Mouse (Mus musculus): ENCODE measurements around the gene Ggt6. TPM values are rescaled to one million over a fixed set of nuclear protein-coding genes. Genes with fewer than 3 reads are reported as not detected.
"Not testable (repeated sequence)": the region's sequence is repeated elsewhere in the genome, so short reads cannot be mapped to it uniquely, and the experiment has no call there.

The Ggt6 gene
- total RNA-seq, 2 experiments from 2014 or later = 0.79 to 5.3 TPM

GRCm38 (mm10) chr11:72411093-72411921, 24.0 kb upstream of the Ggt6 start, which contains the start of gene Smtnl2:
Gene Smtnl2, minus strand, starts transcription at chr11:72411713.
- DNase-seq = peak; percentile 92 to 95

GRCm38 (mm10) chr11:72411945-72412344, 23.4 kb upstream of the Ggt6 start:
- DNase-seq = no peak

DNA sequence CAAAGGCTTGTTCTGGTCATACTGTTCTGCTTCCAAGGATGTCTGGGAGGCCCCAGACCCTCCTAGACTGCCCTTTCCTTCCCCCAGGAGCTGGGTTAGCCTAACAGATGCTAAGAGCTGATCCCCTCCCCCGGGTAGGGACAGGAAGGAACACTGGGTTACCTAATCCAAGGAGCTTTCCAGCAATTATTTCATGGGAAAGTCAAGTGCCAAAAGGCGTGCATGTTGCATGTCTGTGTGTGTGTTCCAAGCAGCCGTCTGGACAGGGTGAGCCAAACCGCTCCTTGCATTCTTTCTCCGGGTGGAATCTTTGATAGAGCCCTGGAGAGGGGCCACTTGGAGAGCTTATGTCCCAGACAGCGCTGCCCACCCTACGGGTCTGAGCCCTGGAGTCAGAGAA, 22.3 kb upstream of the Ggt6 start:
- peak in 1 of 2 experiments; percentile 26 for DNase-seq

DNA sequence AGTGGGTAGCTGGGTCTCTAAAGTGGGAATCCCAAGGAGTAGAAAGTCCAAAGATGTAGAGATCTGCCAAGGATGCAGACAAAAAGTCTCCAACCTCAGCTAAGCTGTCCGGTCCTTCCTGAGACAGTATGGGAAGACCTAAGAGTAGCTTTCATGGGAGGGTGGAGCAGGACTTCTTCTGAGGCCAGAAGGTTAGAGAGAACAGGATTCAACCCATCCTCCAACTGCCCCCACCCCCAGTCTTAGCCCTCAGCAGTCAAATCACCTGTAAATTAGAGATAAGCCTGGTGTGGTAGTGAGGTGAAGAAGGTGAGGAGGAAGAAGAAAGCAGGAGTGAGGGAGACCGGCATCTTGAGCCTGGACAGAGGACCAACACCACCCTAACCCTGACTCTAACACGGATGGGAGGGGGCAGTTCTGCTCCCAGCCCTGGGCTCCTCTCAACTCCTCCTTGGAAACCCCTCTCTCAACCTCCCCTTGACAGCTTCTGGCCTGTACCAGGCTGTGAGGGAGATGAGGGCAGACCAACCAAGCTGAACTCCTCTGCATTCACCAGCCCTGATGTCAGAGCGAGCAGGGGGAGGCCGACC, 21.6 kb upstream of the Ggt6 start:
- DNase-seq = no peak

- DNase-seq = no peak
Observed at GRCm38 (mm10) chr11:72415155-72415554, 20.2 kb upstream of the Ggt6 start.

- no peak for DNase-seq
Observed at GRCm38 (mm10) chr11:72416666-72417065, 18.7 kb upstream of the Ggt6 start.

DNA sequence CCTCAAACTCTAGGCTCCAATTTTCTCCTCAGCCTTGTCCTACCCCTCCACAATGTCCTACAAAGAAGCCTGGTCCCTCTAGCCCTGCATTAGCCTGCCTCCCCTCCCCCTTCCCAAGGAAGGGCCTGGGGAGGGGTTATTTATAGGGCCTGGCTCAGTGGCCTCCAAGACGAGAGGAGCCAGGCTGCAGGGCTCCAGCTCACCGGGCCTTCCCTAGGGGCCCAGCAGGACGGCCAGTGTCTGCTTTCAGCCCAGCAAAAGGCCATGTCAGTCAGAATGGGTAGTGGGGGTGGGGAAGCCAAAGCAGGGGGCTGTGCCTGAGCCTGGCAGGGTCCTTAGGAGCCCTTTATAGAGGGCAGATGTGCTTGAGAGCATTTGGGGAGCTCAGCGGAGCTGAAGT, 17.9 kb upstream of the Ggt6 start:
- DNase-seq = no peak

GRCm38 (mm10) chr11:72418227-72418626, 17.1 kb upstream of the Ggt6 start:
- DNase-seq = peak; percentile 12 to 49

DNA sequence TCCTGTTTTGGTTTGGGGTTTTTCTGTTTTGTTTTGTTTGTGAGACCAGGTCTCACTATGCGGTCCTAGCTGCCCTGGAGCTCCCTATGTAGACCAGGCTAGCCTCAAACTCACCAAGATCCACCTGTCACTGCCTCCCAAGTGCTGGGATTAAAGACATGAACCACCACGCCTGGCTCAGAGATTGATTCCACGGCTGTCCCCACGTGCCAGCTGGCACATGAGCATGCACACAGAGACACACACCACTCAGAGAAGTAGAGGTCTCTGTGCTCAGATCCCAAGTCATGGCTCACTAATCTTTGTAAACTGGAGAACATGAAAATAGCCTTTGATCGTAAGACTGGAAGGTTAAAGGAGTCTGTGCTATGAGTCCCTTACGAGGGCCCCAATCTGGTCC, 16.3 kb upstream of the Ggt6 start:
- no peak for DNase-seq

DNA sequence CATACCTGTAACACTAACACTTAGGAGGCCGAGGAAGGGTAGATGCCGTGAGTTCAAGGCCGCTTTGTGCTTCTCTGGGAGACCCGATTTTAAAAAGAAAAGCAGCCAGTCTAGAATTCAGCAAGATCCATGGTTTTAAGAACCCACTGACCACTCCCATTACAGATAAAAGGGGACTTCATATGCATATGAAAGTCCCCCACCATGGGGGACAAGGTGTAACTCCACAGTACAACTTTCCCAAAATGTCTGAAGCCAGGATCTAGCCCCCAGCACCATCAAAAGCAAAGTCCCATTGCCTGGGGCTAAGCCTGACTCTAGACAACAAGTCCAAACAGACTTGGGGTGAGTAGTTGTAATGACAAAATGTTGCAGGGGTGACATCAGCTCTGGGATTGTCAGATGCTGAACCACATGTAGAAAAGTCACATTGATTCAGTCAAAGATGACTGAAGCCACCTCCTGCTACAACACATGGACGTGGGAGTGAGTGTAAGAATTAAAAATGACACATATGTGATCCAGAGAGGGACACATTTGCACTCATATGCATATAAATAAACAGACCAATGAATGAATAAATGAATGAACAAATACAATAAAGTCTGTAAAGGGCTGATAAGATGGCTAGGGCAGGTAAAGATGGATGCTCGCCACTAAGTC, 14.7 kb upstream of the Ggt6 start:
- DNase-seq = no peak

GRCm38 (mm10) chr11:72421518-72422278, 13.6 kb upstream of the Ggt6 start:
- peak; percentile 57 to 79 for DNase-seq

GRCm38 (mm10) chr11:72423686-72424085, 11.6 kb upstream of the Ggt6 start:
- DNase-seq = no peak

GRCm38 (mm10) chr11:72425201-72425600, 10.1 kb upstream of the Ggt6 start:
- DNase-seq = no peak

GRCm38 (mm10) chr11:72426884-72427283, 8.4 kb upstream of the Ggt6 start:
- no peak for DNase-seq

DNA sequence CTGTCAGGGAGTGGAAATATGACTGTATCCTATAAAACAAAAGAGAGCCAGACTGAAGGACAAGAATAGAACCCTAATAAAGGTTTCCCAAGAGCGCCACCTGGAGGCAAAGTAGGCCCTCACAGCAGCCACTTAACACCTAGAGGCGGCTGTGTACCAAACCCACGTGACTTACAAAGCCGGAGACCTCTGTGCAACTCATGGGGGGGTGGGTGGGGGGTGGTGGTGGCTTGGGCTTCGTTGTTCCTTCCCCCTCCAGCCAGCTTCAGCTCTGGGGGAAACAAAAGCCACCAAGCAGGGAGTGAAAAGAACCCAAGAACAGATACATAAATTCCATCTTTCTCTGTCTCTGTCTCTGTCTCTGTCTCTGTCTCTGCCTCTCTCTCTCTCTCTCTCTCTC, 6.6 kb upstream of the Ggt6 start:
- DNase-seq = peak; percentile 86 to 87

- DNase-seq = peak; percentile 76 to 83
Observed at GRCm38 (mm10) chr11:72429288-72429690, 6.0 kb upstream of the Ggt6 start.

DNA sequence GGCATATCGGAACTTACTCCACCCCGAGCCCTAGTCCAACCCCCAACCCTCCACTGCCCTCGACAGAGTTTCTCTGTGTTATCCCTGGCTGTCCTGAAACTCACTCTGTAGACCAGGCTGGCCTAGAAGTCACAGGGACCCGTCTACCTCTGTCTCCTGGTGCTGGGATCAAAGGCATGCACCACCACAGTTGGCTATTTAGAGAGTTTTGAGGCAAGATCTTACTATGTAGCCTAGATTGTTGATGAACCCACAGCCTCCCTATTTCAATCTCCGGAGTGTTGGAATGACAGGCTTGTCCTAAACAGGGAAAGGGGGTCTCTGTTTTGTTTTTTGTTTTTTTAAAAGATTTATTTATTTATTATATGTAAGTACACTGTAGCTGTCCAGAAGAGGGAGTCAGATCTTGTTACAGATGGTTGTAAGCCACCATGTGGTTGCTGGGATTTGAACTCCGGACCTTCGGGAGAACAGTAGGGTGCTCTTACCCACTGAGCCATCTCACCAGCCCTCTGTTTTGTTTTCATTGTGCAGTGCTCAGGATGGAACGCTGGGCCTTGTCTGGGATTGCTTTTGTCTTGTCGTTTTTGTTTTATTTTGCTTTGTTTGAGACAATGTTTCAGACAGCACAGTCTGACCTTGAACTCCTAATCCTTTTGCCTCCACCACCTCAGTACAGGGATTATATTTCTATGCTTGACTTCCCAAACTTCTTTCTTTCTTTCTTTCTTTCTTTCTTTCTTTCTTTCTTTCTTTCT, 4.8 kb upstream of the Ggt6 start:
- DNase-seq = not testable (repeated sequence)

DNA sequence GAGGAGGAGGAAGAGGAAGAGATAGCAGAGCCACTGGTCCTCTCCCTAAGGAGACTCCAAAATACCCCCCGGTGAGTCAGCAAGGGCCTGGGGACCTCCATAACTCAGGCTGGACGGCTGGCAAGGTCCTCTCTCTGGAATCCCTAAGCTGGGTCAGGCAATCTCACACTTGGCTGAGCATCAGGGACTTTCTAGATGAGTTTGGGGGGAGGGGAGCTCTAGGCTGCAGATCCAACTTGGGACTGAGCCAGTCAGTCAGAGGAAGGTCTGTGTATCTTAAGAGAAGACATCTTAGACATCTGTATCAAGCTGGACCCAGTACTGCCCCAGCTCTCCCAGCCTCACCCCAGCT, 344 bp downstream of the Ggt6 start:
- peak; percentile 83 for DNase-seq

DNA sequence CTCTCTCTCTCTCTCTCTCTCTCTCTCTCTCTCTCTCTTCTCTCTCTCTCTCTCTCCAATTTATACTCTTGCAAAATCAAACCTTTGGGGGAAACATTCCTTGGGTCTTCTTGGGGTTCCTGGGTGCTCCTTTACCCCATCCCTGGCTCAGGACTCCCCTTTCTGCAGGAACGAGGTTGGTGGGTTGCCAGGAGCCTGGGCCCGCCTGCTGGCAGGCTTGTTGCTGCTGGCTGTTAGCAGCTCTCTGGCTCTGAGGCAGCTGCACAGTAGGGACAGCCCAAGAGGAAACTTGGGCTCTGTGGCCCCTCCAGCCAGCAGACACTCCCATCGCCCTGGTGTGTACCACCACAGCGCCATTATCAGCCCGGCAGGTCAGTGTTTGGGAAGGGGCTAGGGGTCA, 945 bp downstream of the Ggt6 start:
- DNase-seq = peak; percentile 69 to 75

DNA sequence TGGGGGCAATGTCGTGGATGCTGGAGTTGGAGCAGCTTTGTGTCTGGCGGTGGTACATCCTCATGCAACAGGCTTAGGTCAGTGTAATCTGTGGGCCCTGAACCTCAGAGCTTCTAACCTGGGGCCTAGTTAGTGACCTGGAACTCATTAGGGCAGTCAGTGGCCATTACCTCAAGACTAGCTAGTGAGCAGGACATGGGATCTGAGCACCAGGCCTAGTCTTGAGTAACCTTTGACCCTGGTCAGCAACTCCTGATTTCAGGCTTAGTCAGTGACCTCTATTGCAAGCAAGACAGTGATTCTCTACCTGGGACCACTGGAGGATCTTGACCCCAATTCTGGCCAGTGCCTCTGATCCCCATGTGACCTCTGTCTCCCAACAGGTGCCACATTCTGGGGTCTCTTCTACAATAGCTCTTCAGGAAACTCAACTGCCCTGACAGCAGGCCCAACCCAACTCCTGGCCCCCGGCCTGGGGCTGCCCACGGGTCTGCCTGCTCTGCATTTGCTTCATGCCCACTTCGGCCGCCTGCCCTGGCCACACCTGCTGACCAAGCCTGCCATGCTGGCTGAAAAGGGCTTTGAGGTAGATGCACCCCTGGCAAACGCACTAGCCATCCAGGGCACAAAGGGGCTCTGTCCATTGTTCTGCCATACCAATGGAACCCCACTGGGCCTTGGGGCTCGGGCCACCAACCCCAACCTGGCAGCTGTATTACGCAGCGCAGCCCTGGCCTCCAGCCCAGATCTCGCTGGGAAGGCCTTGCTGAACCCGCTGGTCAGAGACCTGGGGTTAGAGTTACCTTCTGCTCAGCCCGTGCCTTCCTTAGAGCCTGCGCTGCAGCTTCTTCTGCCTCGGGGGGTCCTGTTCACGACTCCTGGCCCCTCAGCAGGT, 1.7 kb downstream of the Ggt6 start:
- peak; percentile 76 to 79 for DNase-seq

DNA sequence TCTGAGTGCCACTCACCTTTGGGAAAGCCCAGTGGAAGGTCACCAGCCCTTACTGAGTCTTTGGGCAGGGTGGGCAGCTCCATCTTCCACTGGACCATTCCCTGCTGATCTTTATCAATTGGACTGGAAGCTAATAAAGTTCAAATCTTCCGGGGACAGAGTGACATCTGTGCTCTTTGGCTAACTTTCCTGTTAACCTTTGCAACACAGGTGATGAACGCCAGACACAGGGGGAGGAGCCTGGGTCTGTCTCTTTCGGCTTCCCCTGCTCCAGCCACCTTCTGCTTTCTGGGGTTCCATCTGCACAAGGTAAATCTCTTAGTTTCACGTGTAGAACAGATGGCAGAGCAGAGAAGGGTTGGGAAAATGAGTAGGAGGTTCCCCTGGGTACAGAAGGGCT, 3.1 kb downstream of the Ggt6 start:
- no peak for DNase-seq
